Mouse (Mus musculus): ENCODE data around the gene Stx4a. TPM values are rescaled to one million over a fixed set of nuclear protein-coding genes. Genes with fewer than 3 reads are reported as not detected.
"Not testable (repeated sequence)": the region's sequence is repeated elsewhere in the genome, so short reads cannot be mapped to it uniquely, and the experiment has no call there.

Gene Stx4a
- polyA plus RNA-seq (2017; shearing (Covaris generic)) = 10 to 100 TPM; 38.1 to 69.3 (median 57.4) TPM

- no peak for ATAC-seq
Measured at GRCm38 (mm10) chr7:127824176-127824871, at the start of gene Stx4a, which contains the start of gene Stx1b. TSS of gene Stx4a (plus strand) at chr7:127824294. TSS of gene Stx1b (minus strand) at chr7:127824549.

- ATAC-seq = not testable (repeated sequence)
Measured at GRCm38 (mm10) chr7:127775837-127776236, 48.3 kb upstream of the Stx4a start.

GRCm38 (mm10) chr7:127776426-127776825, 47.7 kb upstream of the Stx4a start, which contains the start of gene Setd1a:
TSS of gene Setd1a (plus strand) at chr7:127776670.
- ATAC-seq = peak; percentile 38

GRCm38 (mm10) chr7:127776878-127777473, 47.1 kb upstream of the Stx4a start:
- ATAC-seq = peak; percentile 96

- ATAC-seq = no peak
Measured at GRCm38 (mm10) chr7:127777474-127778266, 46.4 kb upstream of the Stx4a start.

GRCm38 (mm10) chr7:127778350-127778749, 45.7 kb upstream of the Stx4a start:
- no peak for ATAC-seq

- ATAC-seq = no peak
Measured at GRCm38 (mm10) chr7:127785308-127785707, 38.8 kb upstream of the Stx4a start, which contains the start of gene Gm49388. TSS of gene Gm49388 (plus strand) at chr7:127785608.

GRCm38 (mm10) chr7:127797076-127797845, 26.8 kb upstream of the Stx4a start:
- no peak for ATAC-seq

- ATAC-seq = no peak
Measured at GRCm38 (mm10) chr7:127798591-127798990, 25.5 kb upstream of the Stx4a start.

GRCm38 (mm10) chr7:127799211-127799610, 24.9 kb upstream of the Stx4a start:
- no peak for ATAC-seq

GRCm38 (mm10) chr7:127799738-127800137, 24.4 kb upstream of the Stx4a start:
- ATAC-seq = no peak

GRCm38 (mm10) chr7:127800435-127801009, 23.6 kb upstream of the Stx4a start, which contains the start of gene Hsd3b7:
TSS of gene Hsd3b7 (plus strand) at chr7:127800604.
- ATAC-seq = peak; percentile 64

GRCm38 (mm10) chr7:127801010-127801621, 23.0 kb upstream of the Stx4a start:
- ATAC-seq = no peak

GRCm38 (mm10) chr7:127802313-127802712, 21.8 kb upstream of the Stx4a start:
- no peak for ATAC-seq

- ATAC-seq = no peak
Measured at GRCm38 (mm10) chr7:127808821-127809220, 15.3 kb upstream of the Stx4a start.

GRCm38 (mm10) chr7:127809846-127810245, 14.2 kb upstream of the Stx4a start:
- ATAC-seq = no peak

GRCm38 (mm10) chr7:127810650-127811049, 13.4 kb upstream of the Stx4a start:
- ATAC-seq = no peak

GRCm38 (mm10) chr7:127811240-127811639, 12.9 kb upstream of the Stx4a start:
- ATAC-seq = no peak

- no peak for ATAC-seq
Measured at GRCm38 (mm10) chr7:127812292-127812691, 11.8 kb upstream of the Stx4a start.

- no peak for ATAC-seq
Measured at GRCm38 (mm10) chr7:127813821-127814220, 10.3 kb upstream of the Stx4a start.

- ATAC-seq = no peak
Measured at GRCm38 (mm10) chr7:127814241-127814921, 9.7 kb upstream of the Stx4a start.
